Mouse (Mus musculus) gastrocnemius, postnatal 25 days (tissue): ENCODE measurements around the gene U2af1l4. TPM values are rescaled to one million over a fixed set of nuclear protein-coding genes. Genes with fewer than 3 reads are reported as not detected.

Source experiments
- DNase-seq: peaks from one replicate; pipeline ENCODE4 v3.0.0; 2022
- total RNA-seq, 2 experiments: library from RNA; stranded (reverse); gene quantifications; 1 replicate in 1 of 2; 2 replicates in 1 of 2; pipeline ENCODE4 v1.2.3; 2021

U2af1l4 gene
- total RNA-seq, 2 experiments from 2014 or later = 54.1 to 55.6 TPM

DNA sequence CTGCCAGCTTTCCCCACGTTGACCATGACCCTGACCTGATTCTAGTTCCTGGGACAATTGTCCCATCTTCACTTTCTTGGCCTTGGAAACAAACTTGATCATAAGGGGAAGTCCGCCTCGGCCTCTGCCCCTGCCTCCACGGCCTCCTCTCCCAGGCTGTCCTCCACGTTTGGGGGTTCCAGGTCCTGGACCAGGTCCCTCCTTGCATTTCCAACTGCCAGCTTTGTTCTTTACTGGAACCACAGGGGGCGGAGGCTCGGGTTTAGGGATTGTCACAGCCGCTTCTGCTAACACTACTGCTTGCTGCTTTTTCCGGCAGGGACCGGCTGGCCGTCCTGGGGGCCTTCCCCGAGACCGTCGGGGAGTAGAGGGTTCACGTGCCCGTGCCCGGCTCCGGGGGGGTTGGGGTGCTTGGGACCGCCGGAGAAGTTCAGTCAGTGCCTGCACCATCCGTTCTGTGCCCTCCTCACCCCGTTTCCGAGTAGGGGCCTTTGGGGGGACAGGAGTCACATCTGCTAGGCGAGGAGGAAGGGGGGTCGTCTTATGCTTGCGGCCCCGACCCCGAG, 23.4 kb downstream of the U2af1l4 start:
- no peak for DNase-seq

DNA sequence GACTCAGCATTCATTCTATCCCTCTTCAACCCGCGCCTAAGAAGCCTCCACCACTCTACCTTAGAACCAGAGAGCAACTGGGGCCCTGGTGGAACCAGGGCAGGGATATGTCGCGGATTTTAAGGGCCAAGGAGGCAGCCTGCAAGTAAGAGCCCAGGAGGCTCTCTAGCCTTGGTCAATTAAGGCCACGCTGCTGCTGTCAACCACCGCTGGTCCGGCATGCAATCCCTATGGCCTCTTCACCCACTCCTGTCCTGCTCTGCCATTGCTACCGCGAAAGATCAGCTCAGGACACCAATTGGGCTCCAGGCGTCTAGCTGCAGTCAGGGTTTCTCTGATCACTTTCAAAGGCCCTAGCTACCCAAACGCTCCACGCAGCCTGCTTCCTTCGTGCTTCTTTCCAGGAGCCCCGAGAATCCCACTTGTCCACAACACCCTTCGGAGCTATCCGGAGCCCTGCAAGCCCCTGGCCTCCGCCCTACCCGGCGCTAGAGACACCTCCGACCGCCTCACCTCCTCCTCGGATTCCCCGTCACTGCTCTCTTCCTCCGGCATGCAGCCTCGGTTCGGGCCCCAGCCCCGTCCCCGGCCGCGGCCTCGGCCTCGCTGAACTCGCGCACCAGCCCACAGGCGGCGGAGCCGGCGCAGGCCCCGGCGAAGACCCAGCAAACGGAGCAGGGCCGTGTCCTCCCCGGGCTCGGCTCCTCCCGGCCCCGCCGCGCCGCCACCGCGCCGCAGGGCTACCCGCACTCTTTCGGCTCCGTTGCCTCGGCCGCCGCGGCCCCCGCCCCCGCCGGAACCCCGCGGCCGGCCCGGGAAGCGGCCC, 25.0 kb downstream of the U2af1l4 start:
- DNase-seq = no peak

DNA sequence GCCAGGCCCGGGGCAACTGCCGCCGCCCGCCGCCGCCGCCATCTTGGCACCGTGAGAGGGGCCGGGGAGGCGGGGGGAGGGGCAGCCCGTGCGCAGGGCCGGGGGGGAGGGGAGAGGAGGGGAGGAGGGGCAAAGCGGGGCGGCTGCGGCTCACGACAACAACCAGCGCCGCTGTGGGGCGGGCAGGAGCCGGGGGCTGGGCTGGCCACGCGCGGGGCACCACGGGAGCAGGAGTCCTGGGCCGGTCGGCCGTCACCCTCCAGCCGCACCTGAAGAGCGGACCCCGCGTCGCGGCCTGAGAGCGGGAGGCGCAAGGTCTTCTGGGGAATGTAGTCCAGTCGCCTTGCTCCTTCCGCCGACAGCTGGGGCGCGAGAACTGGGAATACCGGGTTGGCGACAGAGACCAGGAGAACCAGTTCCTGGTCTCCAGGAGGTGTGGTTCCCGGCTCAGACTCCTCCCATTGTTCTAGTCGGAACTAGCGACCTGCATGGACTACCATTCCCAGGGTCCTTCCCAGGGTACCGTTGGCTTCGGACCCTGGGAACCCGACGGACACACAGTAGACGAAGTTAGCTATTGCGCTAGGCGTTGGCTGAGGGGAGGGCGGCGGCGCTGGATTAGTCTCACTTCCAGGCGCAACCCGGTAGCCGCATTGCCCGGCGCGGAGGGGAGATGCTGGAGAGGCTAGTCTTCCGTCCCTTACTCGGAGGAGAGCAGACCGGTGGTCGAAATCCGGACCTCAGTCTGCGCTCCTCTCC, 25.8 kb downstream of the U2af1l4 start, which contains the start of gene Kmt2b:
Gene Kmt2b, minus strand, starts transcription at position 51 of the 759 bp plus-strand sequence.
- peak; percentile 98 for DNase-seq

DNA sequence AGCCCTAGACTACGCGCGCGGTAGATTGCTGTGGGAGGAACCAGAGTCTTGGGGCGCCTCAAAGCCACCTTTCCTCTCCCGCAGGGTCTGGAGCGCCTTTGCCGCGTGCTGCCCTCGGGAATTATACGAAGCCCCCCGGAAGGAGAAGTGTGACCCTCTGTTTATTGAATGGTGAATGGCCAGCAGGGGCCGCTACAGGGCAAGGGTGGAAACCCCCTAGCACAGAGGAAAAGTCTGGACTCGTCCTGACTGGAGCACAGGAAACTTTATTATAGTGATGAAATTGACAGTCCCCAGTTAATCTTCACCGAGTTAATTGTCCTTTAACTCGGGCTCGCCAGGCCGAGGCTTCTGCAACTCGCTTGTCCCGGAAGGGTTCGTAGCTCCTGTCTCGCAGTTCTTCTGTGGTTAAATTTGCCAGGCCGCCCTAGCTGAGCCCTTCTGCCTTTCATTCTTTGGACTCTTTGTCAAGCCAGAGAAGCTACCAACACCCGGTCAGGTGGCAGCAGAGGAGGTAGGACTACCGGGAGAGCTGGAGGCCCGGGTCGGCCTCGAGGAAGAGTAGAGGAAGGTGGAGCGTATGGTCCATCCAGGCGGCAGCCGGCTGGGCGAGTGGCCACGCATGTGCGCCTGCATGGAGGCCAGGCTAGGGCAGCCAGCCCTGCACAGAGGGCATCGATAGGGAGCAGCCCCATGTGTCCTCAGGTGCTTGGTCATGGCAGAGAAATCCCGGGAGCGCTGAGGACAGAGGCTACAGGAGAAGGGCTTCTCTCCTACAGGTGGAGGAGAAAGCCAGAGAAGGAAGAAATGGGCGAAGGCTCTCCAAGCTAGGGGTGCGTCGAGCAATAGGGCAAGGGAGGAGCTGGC, 26.6 kb downstream of the U2af1l4 start:
- peak; percentile 78 for DNase-seq

DNA sequence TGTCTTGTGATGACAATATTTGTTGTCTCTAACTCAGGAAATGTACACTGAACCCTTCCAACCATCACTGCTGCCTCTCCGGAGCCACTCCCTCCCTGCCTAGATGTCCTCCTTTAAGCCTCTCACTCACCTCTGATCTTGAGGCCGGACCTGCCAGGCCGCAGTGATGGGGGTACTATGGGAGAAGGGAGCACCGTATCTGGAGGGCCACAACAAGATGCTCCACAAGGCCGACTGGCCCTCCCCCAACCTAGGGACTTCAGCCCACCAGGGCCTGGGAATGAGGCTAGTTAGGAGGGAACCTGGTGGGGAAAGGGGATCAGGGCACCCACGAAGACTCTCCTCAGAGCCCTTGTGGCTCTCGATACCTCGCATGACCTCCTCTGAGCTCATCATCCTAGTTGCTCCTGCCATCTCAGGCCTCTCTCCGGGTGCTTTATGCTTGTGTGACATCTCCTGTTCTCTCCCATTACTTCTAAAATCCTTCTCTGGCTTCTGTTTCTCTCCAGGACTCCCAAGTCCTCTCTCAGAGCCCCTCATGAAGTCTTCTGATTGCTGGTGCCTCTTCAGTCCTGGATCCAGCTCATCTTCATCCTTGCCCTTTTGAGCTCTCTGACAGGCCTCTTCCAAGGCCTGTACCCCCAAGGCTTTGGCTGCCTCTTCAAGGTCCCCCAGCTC, 28.0 kb downstream of the U2af1l4 start:
- DNase-seq = no peak

DNA sequence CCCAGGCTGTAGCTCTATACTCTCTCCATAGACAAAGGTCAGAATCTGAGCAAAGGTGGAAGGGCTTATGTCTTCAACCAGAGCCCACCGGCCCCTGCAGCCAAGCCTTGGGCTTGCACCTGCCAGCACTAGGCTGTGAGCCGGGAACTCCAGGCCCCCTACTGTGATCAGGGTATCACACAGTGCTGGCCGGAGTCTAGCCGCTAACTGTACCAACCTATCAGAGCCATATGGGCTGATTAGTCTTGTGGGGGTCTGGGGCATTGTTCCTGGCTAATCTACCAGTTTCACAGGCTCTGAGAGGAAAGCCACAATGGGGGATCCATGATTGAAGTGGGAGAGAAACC, 28.5 kb downstream of the U2af1l4 start:
- DNase-seq = no peak

DNA sequence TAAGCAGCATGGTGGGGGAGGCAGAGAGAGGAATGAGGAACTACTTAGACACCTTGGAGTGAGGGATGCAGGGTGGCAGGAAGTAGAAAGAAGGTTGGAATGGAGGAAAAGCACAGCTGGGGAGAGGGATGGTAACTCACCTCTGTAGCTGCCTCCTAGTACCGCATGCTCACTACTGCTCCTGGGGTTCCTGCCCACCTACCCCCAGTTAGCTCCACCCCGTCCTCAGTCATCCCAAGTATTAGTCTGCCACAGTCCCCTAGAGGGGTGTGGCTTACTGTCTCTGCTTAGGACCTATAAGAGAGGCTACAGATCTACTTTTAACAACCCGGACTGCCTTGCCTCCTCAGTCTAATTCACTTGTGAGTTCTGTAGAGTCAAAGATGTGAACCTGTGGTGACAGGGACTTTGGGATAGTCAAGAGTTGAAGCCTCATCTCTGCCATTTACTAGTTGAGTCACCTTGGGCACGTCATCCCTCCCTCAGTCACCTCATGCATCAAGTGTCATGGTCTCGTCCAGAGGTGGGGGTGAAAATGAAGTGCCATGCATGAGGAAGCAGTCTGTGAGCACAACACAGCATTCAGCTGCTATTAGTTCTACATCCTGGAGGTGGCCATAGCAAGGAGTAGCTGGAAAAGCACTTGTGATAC, 29.8 kb downstream of the U2af1l4 start:
- DNase-seq = no peak

DNA sequence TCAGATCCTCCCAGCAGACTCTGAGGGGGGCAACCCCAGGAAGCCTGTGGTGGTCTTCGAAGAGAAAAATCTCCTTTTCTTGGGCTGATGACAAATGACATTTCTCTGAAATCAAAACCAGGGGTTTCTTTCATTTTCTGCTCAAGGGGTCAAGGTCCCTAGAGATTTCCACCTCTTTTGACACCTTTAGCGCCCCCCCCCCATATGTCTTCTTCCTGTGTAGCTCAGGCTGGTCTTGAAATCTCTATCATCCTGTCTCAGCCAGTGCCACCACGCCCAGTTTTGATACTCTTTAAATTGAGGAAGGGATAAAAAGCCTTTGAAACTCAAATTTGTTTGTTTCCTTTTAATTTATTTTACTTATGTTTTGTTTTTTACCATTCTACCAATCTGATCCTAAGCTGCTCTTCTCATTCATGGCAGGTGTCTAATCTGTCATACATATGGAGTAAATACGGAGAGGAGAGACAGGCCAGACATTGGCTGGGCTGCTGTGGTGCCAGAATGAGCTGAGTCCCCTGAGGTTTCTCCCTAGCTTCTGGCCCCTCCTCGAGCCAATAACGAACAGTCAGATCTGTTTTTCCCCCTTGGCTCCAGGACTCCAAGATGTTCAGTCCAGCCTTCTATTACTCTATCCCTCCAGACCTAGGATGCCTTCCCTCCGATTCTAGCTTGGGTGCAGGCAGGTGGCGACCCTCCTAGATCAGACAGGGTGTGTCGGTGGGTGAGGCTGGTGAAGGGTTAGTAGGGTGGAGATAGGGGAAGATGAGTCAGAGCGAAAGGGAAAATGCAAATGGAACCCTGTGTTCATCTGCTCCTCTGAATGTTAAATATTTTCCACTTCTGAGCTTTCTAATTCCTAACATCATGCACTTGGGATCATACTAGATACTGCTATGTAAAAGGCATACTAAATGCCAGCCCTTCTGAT, 30.7 kb downstream of the U2af1l4 start:
- DNase-seq = no peak

DNA sequence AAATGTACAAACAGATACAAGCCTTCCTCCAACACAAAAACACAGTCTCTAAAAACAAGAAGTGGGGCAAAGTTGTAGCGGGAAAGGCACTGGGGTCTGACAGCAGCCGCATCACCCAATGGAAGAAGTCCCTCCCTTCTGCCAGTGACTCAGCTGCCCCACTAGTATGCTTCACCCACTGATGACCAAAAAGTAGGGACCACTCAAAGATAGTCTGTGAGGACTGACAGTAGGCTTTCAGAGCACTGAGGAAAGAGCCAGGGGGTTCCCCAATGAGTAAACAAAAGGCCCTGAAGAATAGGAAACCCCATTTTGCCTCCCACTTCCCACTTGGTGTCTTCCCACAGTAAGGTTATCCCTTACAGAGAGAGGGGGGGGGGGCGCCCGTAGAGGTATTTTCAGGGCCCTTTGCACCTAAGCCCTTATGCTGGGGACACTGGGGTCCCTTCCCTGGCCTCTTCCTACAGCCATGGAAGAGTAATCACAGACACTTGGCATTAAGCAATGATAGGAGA, 31.5 kb downstream of the U2af1l4 start:
- DNase-seq = no peak

DNA sequence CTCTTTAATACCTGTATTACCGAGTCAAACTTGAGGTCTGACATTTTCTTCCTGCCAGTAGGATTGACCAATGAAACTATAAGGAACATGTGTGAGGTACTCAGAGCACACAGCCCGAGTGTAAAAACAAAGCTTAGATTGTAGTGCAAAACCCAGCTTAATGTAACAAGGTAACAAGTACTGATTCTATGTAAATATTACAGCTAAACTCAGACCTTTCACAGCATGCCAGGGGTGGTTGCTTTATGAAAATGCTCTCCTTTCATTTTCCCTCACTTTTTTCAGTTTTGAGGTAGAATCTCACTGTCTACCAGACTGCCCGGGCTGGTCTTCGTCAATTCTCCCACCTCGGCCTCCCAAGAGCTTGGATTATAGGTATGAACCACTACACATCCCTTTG, 33.0 kb downstream of the U2af1l4 start:
- no peak for DNase-seq

DNA sequence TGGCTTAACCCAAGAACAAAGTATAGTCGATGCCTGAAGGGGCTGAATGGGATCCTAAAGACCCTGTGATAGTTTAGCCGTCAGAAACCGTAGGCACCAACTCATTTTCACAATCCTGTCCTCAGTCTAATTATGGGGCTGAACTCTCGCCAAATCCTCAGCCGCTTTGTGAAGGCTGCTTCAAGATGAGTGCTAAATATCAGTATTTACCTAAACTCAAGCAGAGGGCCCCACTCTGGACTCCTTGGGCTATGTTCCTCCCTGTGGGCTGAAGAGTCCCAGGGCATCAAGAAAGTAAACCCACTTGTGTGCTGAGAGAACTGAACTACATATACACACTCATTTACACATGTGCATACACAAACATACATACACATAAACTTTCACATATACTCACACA, 33.7 kb downstream of the U2af1l4 start:
- no peak for DNase-seq

DNA sequence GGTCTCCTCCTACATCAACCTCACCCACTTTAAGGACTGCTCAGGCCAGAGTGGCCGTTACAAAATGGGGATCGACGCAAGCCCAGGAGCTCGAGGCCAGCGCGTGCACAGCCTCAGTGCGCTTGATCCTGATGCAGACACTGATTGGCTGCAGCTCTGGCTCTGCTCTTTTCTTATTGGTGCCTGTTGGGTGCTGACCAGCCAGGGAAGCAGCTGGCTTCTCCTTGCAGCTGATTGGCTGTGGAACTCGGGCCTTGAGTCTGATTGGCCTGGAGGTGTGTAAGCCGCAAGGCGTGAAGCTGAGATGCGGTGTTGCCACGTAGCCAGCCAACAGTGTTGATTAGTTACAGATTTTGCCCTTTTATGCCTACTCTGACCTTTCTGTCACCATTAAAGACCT, 35.7 kb downstream of the U2af1l4 start, which contains the start of gene Zbtb32:
Gene Zbtb32, minus strand, starts transcription at position 124 of the 400 bp plus-strand sequence.
- no peak for DNase-seq

DNA sequence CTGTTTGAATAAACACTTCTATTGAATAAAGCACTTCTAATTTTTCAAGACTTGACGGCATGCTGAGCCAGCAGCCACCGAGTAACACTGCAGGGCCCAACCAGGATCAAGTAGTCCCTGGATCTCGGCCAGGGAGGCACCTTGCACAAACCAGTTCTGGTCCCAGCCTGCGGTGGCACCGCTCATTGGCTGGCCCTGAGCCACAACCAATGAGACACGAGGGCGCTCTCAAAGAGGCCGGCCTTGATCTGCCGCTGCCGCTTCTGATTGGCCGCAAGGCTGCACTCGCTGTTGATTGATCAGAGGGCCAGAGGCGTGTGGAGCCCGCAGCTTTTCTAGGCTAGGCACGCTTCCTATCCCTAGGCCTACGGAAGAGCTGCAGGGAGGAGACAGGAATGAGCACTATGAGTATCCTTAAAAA, 36.8 kb downstream of the U2af1l4 start:
- DNase-seq = peak; percentile 81

DNA sequence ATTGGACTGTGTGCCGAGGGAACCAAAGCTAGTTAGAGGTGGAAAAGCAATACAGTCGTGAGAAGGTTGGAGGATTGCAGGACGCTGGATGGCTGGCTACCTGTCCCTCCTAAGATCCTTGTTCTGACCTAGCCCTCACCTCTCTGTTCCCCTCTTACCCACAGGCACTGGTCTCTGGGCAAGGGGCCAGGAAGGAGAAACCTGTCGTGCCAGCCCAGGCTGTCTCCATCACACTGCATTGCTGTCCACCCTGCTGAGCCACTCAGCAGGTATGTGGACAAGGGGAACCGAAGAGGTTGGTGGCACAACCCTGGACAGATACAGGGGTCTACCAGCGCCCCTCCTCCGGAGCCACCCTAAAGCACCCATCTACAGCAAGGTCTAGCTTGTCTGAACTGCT, 37.5 kb downstream of the U2af1l4 start:
- no peak for DNase-seq

DNA sequence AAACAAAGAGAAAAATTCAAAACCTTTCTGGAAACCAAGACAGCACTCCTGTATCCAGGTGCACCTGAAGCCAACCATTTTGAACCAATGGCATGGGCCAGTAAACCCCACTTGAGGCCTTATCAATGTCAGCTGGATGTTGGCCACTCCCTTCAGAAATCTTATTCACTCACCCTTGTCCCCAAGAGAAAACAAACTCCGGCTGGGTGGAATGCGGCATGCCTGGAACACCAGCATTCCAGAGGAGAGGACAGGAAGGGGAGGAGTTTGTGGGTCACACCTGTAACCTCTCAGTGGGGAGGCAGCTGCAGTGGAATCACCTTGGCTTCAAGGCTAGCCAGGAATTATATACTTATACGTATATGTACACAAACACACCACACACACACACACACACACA, 39.5 kb downstream of the U2af1l4 start:
- no peak for DNase-seq

DNA sequence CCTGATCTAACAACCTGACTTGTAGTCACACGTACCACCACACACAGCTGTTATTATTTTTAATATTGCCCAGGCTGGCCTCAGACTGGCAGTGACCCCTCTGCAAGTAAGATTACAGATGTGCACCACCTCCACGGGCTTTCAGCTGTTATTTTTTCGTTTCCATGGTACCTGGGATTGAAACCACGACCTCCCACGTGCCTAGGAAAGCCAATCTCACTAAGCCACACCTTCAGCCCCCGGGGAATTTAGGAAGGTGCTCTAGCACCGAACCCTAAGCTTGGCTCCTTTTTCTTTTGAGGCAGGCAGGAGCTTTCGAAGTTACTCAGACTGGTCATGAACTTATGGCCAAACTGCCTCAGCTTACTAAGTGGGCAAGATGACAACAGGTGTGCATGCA, 41.3 kb downstream of the U2af1l4 start:
- no peak for DNase-seq

DNA sequence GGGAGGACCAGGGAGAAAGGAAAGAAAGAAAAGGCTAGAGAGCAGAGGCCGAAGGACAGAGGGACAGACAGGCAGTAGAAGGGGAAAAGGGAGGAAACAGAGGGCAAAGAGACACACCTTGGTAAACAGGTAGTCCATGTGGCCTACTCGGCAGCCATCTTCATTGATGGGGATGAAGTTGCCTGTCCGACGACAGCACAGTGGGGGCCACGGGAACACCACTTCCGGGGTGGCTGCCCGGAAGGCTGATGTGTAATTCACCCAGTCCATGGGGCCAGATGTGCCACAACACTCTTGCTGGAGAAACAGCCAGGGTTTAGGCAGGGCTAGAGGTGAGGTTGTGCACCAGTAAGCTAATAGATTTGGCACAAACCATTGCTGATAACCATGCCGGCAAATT, 41.8 kb downstream of the U2af1l4 start:
- DNase-seq = no peak

DNA sequence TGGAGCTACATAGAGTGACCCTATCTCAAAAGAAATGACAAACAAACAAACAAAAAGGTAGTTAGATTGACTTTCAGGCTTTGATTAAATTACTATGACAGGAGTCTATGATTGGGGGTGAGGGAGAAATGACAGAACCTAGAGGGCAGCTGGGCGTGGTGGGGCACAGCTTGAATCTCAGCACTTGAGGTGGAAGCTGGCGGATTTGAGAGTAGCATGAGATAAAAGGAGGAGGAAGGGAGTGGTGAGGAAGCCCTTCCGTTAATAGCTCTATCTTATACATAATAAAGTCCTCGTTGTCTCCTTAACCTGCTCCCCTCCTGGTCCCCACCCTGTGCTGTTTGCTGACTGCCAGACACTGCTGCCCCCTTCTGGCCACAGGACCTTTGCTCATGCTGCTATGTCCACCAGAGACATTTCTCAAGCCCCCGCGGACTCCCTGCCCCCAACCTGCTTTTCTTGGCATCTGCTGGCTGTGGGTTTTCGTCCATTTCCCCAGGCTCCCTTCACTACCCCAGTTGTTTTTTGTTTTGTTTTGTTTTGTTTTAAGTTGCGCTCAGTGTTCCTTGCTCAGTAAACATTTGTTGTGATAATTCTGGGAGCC, 44.7 kb downstream of the U2af1l4 start:
- no peak for DNase-seq

DNA sequence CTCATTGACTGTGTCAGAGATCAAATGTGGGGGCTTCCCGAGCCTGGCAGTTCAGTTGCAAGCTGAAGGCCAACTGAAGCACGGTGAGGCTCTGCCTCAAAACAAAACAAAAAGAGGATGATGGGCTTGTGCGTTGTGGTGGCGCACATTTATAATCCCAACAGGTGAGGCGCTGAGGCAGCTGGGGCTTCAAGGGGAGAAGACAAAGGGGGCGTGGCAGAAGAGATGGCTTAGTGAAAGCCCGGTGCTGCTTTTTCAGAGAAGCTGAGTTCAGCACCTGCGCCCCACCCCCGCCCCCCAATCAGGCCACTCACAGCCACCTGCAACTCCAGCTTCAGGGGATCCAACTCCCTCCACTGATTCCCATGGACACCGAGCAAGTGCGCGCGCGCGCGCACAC, 45.4 kb downstream of the U2af1l4 start:
- no peak for DNase-seq
